Mouse (Mus musculus) NIH3T3 (cell line): Measurements from ENCODE around the gene Stx7.

Experiments used
- DNase-seq: peaks from one replicate; pipeline ENCODE4 v3.0.0-alpha.2; 2012; ENCODE audit warnings: low read depth

Gene Stx7

DNA sequence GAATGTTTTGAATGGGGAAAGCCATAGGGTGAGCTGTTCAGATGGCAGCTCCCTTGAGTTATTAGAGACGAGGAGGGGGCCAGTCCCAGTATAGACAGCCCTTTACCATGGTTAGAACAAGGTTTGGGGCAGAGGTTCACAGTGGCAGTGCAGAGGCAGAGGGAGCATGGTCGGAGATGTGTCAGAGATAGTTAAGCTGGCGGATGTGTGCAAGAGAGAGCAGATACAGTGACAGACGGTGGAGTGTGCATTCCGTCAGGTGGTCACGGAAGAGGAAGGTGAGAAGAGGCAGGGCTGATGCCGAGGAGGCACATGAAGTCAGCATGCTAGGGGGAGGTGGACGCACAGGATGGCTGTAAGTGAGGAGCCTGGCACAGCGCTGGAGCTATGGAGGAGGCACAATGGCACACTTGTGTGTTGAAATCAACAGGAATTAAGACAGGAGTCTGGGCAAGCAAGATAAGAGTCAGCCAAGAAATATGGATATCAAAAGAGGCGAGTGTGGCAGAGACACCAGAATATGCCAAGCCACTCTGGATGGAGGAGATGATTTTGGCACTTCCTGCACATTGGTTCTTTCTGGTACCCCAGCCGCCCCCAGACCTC lies 19.0 kb downstream of the Stx7 start:
- DNase-seq, result no peak

- DNase-seq, result peak; percentile 17
Measured at GRCm38 (mm10) chr10:24168854-24169253, 19.8 kb downstream of the Stx7 start.

DNA sequence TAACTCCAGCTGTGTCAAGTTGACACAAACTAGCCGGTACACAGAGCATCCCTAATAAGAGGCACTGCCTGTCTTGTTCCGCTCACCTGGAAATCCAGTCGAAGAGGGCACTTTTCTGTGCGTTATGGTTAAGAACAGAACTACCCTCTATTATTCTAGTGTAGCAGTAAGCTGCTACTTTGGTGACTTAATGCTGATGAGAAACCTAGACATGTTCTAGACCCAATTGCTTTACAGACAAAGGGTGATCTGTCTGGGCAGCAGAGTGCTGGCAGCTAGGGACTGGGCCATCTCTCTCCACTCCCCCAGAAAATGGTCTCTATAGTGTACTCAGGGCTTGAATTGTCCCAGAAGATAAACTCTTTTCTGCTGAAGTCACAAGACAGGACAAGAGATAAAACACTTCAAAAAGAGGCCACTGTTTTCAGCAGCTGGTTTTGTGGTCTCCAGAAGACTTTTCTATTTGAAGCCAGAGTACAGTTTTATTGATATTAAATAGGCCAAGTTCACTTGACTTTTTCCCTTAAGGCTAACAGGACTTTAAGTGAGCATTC lies 22.9 kb downstream of the Stx7 start:
- DNase-seq, result no peak

DNA sequence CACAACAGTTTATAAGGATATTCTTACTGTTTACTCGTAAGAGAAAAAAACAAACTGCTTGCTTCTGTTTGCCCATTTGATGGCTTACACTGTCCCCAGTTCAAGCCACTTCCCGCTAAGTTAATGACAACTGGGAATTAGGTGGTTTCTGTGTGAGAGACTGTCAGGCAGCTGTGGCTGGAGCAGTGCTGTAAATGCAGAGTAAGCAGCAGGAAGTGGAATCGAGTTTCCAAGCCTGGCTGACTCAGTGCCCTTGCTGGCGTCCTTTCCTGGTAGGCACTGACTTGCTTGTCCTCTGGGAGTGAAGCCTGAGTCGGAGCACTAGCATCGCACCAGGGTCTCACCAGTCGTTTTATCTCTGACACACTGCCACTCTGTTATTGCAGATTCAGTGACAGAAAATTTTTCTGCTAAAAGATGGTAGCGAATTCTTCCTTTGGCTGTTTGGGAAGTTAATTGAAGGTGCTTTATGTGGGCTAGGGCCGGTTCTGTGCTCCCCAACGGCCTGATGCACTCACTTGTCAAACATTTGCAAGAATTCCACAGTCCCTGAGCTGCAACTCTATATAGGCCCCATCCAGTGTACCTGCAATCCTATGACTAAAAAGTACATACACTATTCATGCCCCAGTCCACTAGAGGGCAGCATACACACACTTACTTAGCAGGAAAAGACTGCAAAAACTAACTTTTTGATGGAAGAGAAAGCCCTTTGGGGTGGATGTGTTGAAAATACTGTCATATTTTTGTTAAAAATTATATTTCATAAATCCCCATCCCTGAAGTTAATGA lies 24.3 kb downstream of the Stx7 start:
- peak; percentile 92 for DNase-seq

GRCm38 (mm10) chr10:24190392-24190791 lies 41.3 kb downstream of the Stx7 start:
- peak; percentile 36 for DNase-seq

DNA sequence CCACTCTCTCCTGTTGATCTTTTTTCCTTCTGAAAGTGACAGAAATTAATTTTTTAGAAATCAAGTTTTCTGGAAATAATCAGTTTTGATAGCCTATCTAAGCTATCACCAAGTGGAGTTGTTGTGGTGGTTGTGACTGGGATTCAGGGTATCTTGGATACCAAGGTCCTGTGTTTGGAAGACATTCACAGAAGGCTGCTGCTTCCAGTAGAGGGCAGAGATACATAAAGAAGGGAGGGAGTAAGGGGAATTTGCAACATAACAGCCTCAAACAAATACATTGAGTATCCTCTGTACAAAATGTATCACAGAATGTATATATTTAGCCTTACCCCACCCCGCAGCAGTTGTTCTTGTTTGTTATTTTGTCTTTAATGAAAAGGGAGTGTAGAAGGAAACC lies 42.9 kb downstream of the Stx7 start:
- DNase-seq, result peak; percentile 58

- no peak for DNase-seq
Measured at GRCm38 (mm10) chr10:24199303-24199702, 50.2 kb downstream of the Stx7 start.

DNA sequence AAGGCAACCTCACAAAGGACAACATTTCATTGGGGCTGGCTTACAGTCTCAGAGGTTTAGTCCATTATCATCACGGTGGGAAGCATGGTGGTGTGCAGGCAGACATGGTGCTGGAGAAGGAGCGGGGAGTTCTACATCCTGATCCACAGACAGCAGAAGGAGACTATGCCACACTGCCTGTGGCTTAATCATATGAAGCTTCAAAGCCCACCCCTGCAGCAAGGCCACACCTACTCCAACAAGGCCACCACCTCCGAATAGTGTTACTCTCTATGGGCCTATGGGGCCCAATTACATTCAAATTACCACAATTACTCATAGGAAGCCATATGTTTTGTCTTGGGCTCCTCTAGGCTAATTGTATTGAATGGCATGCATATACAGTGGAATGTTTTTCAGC lies 51.0 kb downstream of the Stx7 start:
- no peak for DNase-seq

DNA sequence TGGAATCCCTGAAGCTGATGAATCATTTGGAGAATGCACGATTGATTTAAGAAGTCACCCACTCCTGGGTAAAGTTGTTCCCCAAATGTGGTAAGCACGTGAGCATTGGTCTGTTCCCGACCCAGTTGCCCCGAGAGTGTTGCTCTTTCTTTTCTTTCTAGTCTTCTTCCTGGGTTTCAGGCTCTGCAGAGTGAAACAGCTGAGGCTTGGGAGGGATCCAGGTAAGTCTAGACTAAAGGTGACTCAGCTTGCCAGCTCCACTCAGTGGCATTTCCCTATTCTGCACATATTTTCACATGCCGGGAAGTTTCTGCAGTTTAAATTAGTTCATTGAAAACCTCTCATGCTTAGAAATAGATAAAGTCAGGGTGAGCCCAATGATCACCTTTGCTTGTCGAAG lies 61.0 kb downstream of the Stx7 start:
- peak; percentile 72 for DNase-seq

DNA sequence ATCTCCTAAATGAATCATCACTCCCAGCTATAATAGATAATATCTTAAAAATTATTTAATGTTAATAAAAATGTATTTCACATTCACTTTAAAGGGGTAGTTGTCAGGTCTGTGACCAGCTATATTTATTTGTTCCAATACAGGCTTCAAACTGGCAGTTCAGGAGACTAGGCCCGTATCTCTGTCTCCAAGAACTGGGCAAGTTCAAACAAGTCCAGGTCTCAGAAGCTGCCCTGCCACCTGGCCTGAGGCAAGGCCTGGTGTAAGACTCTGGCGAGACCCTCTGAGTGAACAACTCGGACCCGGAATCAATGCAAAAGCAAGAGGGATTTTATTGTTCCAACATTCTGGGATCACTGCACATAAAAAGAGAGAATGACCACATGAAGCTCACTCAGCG lies 64.2 kb downstream of the Stx7 start:
- DNase-seq, result no peak

DNA sequence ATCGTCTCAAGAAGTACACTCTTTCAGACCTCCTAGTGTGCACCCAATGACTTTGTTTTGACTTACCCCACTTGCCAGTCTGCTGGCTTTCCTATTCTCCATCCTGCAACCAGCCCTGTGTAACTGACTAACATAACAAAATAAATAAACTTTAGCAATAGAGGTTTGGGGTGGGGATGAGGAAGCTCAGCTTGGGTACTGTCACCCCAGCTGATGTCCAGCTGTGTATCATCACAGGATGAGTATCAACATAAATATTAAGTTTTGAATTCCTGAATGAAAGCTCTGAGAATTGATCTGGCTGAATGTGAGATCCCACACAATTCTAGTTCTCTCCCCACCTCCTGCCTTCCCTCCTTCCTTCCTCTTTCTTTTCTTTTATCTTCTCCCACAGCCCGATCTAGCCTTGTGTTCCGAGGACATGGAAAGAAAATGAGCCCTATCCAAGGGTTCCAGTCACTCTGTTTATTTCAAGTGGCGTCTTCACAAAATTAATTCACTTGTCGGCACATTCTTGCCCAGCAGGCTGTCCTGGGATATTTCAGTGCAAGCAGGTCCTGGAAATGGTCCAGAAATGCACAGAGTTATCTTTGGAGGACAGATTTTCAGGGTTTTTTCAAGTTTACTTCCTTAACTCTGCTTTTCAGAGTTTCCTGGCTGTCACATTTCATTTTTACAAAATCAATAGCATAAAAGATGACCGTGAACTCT lies 68.6 kb downstream of the Stx7 start:
- DNase-seq, result peak; percentile 33

DNA sequence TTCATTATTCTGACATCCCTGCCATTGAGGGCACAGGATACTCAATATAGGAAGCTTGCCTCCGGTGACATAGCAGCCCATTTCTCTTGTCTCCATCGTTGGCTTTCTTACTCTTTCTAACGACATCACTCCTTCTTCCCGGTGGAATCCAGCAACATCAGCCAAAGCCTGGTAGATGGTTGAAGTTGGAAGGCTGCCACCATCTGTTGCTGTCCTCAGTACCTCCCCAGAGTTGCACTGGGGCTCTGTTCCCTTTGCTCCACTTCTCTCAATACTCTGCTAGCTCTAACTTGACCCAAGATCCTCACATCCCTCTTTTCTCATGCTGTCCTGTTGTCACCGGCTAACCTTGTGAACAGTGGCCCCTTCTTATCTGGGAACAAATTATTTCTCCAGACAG lies 71.8 kb downstream of the Stx7 start:
- peak; percentile 59 for DNase-seq

GRCm38 (mm10) chr10:24222911-24223310 lies 73.8 kb downstream of the Stx7 start:
- DNase-seq, result no peak

- no peak for DNase-seq
Measured at GRCm38 (mm10) chr10:24223449-24224143, 74.5 kb downstream of the Stx7 start, which contains the start of gene Moxd1. Gene Moxd1, plus strand, starts transcription at chr10:24223517.

- no peak for DNase-seq
Measured at GRCm38 (mm10) chr10:24224591-24224990, 75.5 kb downstream of the Stx7 start.

DNA sequence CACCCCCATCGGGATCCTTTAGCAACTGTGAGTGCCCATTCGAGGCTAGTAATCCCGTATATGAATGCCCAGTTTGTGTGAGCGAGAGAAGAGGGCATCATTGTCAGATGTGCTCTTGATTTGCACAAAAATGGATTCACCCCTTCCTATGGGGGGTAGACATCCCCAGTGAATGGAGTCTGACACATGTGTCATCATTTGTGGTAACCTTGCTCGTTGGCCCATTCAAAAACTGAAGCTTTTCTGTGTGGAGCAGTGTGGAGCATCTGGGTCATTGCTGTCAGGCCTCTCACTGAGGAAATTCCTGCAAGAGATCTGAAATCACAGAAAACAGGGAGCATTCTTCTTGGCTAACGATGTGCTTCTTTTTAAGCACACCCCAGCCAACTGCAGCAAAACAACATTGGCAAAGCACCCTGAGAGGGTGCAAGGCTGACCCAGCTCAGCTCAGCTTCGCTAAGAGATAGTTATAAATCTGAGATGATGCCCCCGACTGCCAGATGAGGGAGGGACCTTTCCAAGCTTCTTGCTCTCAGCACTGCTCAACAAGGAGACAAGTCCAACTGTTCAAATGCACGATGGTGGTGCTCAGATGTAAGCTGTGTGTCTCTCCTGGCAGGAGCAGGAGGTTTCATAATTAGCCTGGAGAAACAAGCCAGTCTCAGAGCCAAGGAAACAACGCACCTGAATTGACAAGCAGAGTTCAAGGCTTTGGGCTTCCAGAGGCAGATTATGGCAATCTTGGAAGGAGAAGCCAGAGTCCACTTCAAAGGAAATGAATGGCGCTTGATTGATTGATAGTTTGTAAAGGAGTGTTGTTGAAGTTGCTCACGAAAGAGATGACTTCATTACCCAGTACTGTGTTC lies 79.4 kb downstream of the Stx7 start:
- no peak for DNase-seq

- DNase-seq, result no peak
Measured at GRCm38 (mm10) chr10:24232281-24232680, 83.2 kb downstream of the Stx7 start.

DNA sequence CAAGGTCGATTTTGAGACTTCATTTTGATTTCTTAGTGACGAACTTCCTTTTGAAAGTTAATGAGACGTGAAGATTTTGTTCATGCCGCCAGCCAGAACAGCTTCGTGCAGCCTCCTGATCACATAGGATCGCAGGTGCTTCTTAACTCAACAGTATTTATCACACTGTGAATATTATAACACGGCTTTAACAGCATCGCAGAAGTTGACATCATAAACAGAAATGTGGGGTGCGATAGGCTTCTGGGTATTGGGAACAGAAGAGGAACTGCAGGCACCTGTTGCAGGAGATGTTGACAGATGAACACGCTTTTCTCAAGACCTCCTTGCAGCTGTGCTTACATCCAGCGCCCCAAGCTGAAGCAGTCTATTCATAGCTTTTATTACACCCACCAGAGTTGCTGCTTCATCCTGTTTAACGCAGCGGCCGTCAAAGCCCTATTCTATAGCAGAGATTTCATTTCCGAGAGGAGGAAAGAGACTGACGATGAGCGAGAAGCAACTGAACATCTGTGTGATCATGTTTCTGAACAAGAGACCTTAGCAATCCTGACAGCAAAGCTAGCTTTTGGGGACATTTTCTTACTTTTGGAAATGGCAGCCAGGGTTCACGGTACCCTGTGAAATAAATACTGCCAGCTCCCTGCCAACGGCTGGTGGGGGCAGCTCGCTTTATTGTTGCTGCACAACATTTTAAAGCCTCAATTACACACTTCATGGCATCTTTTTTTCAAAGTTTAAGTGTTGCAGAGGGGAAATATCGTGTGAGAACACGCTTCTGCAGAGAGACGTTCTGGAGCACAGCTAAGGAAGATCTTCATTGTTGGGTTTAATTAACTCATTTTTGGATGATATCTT lies 86.6 kb downstream of the Stx7 start:
- DNase-seq, result no peak
